Mouse (Mus musculus): Measurements from ENCODE around the gene Abca17. TPM values are rescaled to one million over a fixed set of nuclear protein-coding genes. Genes with fewer than 3 reads are reported as not detected.

The Abca17 gene
- polyA plus RNA-seq, 1 experiment from 2014 or later: not detected

DNA sequence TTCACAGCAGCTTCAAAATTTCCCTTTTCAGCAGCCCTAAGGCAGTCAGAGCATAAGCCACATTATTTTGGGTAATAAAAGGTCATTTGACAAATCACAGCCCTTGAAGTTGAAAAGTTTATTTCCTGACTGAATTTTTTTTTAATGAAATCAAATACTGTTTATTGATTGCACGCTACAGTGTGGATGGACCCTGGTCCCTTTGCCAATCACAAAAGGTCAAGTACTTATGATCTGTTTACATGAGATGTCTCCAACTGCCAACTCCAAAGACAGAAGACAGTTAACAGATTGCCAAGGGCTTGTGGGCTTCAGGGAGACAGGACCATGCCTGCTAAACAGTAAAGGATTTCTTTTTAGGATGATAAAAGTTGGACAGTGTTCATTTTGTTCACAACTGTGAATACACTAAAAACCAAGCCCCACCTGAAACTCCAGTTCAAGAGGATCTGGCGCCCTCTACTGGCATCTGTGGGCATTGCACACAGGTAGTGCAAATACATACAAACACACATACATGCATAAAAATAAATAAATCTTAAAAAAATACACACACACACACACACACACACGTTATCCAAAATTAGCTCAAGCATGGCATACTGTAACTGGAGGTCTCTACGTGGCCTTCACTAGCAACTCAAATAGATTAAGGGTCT lies 107.4 kb downstream of the Abca17 start:
- peaks cover 95% of the 10 kb centered on the region for H3K36me3 ChIP-seq (replicated peaks)
- H3K9ac ChIP-seq: no peak overlapping the region
- no peak for ATAC-seq (ENCODE audit: insufficient read depth)
- H3K4me3 ChIP-seq (replicated peaks): no peak overlapping the region
- H3K27ac ChIP-seq (replicated peaks): no peak overlapping the region
- 0 out of 2 replicates have a peak, but pooled peaks cover 3% of the 10 kb centered on the region for H3K9me3 ChIP-seq (replicated peaks)
- H3K4me1 ChIP-seq (replicated peaks): peaks cover 13% of the 10 kb centered on the region
- H3K27me3 ChIP-seq: no peaks in the 10 kb centered on the region
- no peak overlapping the region for H3K4me2 ChIP-seq
- 82% methylated on average over 4 of the region's 4 CpGs for WGBS (ENCODE audit: insufficient replicate concordance)

DNA sequence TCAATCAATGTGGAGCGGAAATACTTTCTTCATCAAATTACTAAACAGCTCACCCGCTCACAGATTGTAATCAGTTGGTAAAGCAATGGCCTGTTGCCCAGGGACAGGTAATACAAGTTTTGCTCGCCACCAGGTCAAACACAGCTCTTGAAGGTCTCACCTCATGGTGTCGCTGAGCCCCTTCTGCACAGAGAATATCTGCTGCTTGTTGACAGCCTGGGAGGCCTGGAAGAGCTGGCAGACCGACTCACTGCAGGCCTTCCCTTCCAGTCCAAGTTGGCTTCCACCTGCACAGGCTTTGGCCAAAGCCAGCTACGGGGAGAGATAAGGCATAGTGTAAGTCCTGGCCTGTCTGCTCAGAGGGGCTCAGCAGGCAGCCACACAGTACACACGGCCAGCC lies 113.9 kb downstream of the Abca17 start:
- H3K4me2 ChIP-seq: no peak overlapping the region
- no peaks in the 10 kb centered on the region for H3K9me3 ChIP-seq (replicated peaks)
- peaks cover 100% of the 10 kb centered on the region for H3K36me3 ChIP-seq (replicated peaks)
- H3K27me3 ChIP-seq: no peaks in the 10 kb centered on the region
- H3K27ac ChIP-seq (replicated peaks): no peak overlapping the region
- ATAC-seq (ENCODE audit: insufficient read depth): no peak
- no peaks in the 10 kb centered on the region for H3K4me1 ChIP-seq (replicated peaks)
- H3K9ac ChIP-seq: no peak overlapping the region
- H3K4me3 ChIP-seq (replicated peaks): no peak overlapping the region
- 93% methylated on average over 7 of the region's 7 CpGs for WGBS (ENCODE audit: insufficient replicate concordance)

DNA sequence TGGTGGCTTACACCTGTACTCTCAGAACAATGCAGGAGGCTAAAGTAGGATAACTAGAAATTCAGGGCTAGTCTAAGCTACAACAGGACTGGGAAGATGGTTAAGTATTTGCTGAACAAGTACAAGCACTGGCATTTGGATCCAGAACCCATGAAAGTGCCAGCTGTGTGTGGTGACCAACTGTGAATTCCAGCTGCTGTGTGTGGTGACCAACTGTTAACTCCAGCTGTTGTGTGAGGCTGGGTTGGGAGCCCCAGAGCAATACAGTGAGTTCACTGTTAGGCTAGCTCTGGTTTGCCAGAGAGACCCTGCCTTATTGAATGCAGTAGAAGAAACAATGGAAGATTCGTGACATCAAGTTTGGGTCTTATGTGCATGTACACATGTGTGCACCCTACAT lies 114.4 kb downstream of the Abca17 start:
- WGBS (ENCODE audit: insufficient replicate concordance): 96% methylated on average over 1 of the region's 1 CpGs
- H3K27ac ChIP-seq (replicated peaks): no peak overlapping the region
- no peak for ATAC-seq (ENCODE audit: insufficient read depth)
- H3K4me1 ChIP-seq (replicated peaks): no peaks in the 10 kb centered on the region
- no peaks in the 10 kb centered on the region for H3K27me3 ChIP-seq
- no peaks in the 10 kb centered on the region for H3K9me3 ChIP-seq (replicated peaks)
- H3K9ac ChIP-seq: no peak overlapping the region
- H3K4me2 ChIP-seq: no peak overlapping the region
- H3K4me3 ChIP-seq (replicated peaks): no peak overlapping the region
- peaks cover 100% of the 10 kb centered on the region for H3K36me3 ChIP-seq (replicated peaks)

DNA sequence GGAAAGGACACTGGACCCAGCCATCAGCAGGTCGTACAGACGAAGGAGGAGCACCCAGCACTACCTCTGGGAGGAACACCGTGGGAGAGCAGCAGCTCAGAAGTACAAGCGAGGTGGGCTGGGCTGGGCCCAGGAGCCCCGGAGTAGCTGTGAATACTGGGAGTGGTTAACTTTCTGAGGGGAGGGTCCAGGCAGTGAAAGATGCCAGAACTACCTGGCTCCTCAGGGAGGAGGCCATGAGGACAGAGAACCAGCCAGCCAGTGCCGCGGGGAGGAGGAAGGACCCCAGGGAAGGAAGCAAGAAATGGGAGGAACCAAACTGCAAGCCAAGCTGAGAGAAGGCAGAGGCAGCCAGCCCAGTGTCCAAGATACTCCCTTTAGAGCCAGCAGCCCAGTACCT lies 122.9 kb downstream of the Abca17 start:
- Histone ChIP-seq H3K4me3 (replicated peaks) (no peak overlapping the region), H3K9me3 (replicated peaks) (no peaks in the 10 kb centered on the region), H3K36me3 (replicated peaks) (peaks cover 100% of the 10 kb centered on the region), H3K9ac (no peak overlapping the region), H3K4me1 (replicated peaks) (peaks cover 52% of the 10 kb centered on the region), H3K27ac (replicated peaks) (peak overlapping the region; percentile 91), H3K4me2 (no peak overlapping the region), H3K27me3 (no peaks in the 10 kb centered on the region)
- WGBS (ENCODE audit: insufficient replicate concordance): 81% methylated on average over 7 of the region's 7 CpGs
- no peak for ATAC-seq (ENCODE audit: insufficient read depth)

DNA sequence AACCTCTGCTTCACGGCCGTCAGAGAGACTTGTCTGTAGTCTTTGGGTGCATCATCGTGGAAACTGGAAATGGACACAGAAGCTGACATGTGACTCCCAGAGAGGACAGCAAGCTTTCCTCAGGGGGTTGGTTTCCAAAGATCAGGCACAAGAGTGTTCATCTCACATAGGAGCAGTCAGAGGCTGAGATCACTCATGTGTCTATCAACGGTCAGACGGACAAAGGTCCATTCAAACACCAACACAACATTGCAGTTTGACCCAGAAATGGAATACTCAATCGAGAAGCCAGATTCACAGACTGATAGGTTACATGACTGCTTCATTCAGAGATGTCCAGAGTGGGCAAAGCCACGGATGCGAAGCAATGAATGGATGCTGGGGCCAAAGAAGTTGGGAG lies 124.1 kb downstream of the Abca17 start:
- Histone ChIP-seq H3K27me3 (no peaks in the 10 kb centered on the region), H3K4me2 (peak overlapping the region; percentile 47), H3K9me3 (replicated peaks) (no peaks in the 10 kb centered on the region), H3K36me3 (replicated peaks) (peaks cover 100% of the 10 kb centered on the region), H3K9ac (peak overlapping the region; percentile 33; the same call in 1 of the 2 replicates), H3K27ac (replicated peaks) (peak overlapping the region; percentile 91), H3K4me3 (replicated peaks) (peak overlapping the region; percentile 10), H3K4me1 (replicated peaks) (peaks cover 62% of the 10 kb centered on the region)
- ATAC-seq (ENCODE audit: insufficient read depth): no peak
- WGBS (ENCODE audit: insufficient replicate concordance): 83% methylated on average over 8 of the region's 8 CpGs

DNA sequence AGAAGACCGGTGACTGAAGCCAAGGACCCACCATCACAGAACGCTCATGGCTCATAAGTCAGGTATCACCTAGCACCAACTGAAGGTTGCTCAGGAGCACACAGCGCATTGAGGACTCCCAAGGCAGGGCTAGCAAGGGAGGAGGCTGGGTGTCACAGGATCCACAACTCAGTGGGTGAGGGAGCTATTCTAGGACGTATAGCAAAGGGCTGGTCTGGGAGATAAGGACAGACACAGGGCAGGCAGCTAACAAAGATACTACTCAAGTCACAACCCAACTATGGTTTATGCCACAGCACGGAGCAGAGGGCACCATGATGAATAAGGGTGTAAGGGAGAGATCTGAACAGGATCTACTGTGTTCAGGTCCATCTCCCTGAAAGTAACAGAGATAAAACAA lies 125.0 kb downstream of the Abca17 start:
- Histone ChIP-seq H3K9me3 (replicated peaks) (no peaks in the 10 kb centered on the region), H3K27ac (replicated peaks) (peak overlapping the region; percentile 91), H3K4me3 (replicated peaks) (peak overlapping the region; percentile 10; the same call in 1 of the 2 replicates), H3K36me3 (replicated peaks) (peaks cover 93% of the 10 kb centered on the region), H3K4me1 (replicated peaks) (peaks cover 70% of the 10 kb centered on the region), H3K4me2 (peak overlapping the region; percentile 47), H3K27me3 (no peaks in the 10 kb centered on the region), H3K9ac (peak overlapping the region; percentile 33)
- ATAC-seq (ENCODE audit: insufficient read depth): peak; percentile 90
- 32% methylated on average over 5 of the region's 5 CpGs for WGBS (ENCODE audit: insufficient replicate concordance)

DNA sequence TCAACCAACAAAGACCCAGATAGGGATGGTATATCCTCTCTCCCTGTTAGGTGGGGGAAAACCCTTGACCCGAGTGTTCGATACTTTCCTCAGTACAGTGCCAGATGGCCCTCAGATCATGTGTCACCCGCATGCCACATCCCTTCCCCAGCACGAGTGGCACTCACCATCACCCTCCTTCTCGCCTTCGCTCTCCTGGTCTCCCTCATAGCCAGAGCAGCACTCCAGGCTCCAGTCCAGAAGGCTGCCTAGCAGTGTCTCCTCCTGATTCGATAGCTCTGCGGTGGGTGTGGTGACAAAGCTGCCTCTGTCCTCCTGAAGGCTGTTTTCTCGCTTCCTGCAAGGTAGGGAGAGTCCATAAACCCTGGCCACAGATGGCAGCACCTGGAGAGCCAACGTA lies 126.1 kb downstream of the Abca17 start:
- 88% methylated on average over 10 of the region's 10 CpGs for WGBS (ENCODE audit: insufficient replicate concordance)
- H3K4me1 ChIP-seq (replicated peaks): peaks cover 78% of the 10 kb centered on the region
- peak overlapping the region; percentile 91 for H3K27ac ChIP-seq (replicated peaks)
- no peaks in the 10 kb centered on the region for H3K9me3 ChIP-seq (replicated peaks)
- no peaks in the 10 kb centered on the region for H3K27me3 ChIP-seq
- H3K36me3 ChIP-seq (replicated peaks): peaks cover 82% of the 10 kb centered on the region
- ATAC-seq (ENCODE audit: insufficient read depth): no peak
- no peak overlapping the region for H3K4me3 ChIP-seq (replicated peaks)
- no peak overlapping the region for H3K4me2 ChIP-seq
- H3K9ac ChIP-seq: no peak overlapping the region

DNA sequence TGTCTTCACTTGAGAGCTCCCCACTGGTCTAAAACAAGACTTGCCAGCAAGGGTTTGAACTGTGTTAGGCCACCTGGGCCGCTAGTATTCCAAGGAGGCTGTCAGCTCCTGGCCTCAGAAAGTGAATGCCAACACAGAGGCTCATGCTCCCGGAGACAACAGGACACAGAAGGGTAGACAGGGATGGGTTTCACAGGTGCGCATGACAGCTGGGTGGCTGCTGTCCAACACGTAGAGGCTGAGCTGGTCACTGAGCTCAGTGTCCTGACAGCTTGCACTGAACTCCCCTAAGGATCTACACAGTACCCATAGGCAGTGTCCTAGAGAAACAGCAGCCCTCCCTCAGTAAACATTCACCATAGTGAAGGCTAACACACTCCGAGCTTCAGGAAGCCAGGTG lies 127.4 kb downstream of the Abca17 start:
- 90% methylated on average over 5 of the region's 5 CpGs for WGBS (ENCODE audit: insufficient replicate concordance)
- Histone ChIP-seq H3K4me3 (replicated peaks) (no peak overlapping the region), H3K36me3 (replicated peaks) (peaks cover 79% of the 10 kb centered on the region), H3K4me2 (no peak overlapping the region), H3K4me1 (replicated peaks) (peaks cover 88% of the 10 kb centered on the region), H3K27ac (replicated peaks) (peak overlapping the region; percentile 90; the same call in 1 of the 2 replicates), H3K27me3 (no peaks in the 10 kb centered on the region), H3K9ac (no peak overlapping the region), H3K9me3 (replicated peaks) (no peaks in the 10 kb centered on the region)
- no peak for ATAC-seq (ENCODE audit: insufficient read depth)

DNA sequence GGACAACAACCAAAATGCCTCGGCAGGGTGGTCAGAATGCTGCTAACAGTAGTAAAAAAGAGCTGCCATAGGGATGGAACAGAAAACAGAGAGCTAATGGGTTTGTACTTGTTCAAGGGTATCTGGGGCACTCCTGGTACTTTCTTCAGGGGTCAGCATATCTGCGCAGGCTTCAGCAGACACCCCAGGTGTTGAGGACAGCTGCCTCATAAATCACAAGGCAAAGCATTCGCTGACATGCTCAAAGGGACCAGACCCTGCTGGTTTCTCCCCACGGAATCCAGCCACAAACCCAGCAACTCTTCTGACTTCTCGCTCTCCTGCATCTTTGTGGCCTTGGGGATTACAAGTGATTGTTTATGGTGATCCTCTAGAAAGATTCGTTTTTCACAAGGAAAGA lies 128.2 kb downstream of the Abca17 start:
- 81% methylated on average over 6 of the region's 6 CpGs for WGBS (ENCODE audit: insufficient replicate concordance)
- no peak overlapping the region for H3K9ac ChIP-seq
- H3K4me1 ChIP-seq (replicated peaks): peaks cover 88% of the 10 kb centered on the region
- H3K27me3 ChIP-seq: no peaks in the 10 kb centered on the region
- H3K27ac ChIP-seq (replicated peaks): peak overlapping the region; percentile 90
- H3K36me3 ChIP-seq (replicated peaks): peaks cover 79% of the 10 kb centered on the region
- ATAC-seq (ENCODE audit: insufficient read depth): no peak
- H3K4me3 ChIP-seq (replicated peaks): no peak overlapping the region
- no peak overlapping the region for H3K4me2 ChIP-seq
- no peaks in the 10 kb centered on the region for H3K9me3 ChIP-seq (replicated peaks)

DNA sequence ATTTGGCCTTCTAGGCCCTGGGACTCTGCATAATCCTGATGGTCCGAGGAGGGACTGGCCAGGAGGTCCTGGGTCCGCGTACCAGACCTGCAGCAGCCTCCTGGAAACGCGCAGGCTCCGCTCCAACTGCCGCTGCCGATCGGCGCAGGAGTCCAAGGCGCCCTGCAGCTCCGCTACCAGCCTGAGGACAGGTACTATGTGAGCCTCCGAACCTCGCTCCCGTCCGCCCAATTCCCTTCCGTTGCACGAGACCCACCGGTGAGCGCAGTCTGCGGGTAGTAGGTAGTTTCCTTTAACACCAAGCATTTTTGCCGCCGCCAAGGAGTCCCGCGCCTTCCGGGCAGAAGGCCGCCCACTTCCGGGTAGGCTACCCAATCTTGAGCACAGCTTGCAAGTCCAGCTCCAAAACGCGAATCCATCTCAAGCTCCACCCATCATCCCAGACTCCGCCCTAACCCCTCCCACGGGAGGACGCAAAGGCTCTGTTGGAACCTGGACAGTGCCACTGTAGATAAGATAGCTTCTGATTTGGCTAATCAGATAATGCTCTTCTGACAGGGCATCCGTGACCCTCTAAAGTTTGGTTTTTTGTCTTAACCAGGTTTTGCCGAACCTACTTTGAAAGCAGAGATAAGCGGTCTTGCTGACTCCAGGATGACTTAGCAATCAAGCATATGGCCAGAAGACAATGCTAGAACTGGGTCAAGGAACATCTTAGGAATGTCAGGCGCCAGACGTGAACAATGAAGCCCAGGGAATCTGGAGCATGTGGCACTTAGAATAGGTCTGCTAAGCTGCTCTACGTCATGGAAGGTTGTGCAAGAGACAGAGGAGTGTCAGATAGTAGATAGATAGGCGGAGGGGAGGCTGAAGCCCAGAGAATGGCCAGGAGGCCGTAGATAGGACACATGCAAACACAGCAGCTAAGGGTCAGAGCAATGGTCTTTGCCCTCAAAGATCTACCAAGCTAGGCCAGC lies 130.1 kb downstream of the Abca17 start, which contains the start of gene Tedc2:
Gene Tedc2 (minus strand): TSS at position 417 of the 977 bp plus-strand sequence.
- peak; percentile 86 for ATAC-seq (ENCODE audit: insufficient read depth)
- peak within 1 kb of the TSS; percentile 84 for H3K9ac ChIP-seq
- peak within 1 kb of the TSS; percentile 92 for H3K4me3 ChIP-seq (replicated peaks)
- 1% methylated on average over 41 of the region's 41 CpGs for whole genome bisulfite sequencing (ENCODE audit: insufficient replicate concordance)
- H3K4me1 ChIP-seq (replicated peaks): peaks cover 74% of the 10 kb centered on the region
- peaks cover 79% of the 10 kb centered on the region for H3K36me3 ChIP-seq (replicated peaks)
- peak within 1 kb of the TSS; percentile 89 for H3K4me2 ChIP-seq
- no peaks in the 10 kb centered on the region for H3K27me3 ChIP-seq
- H3K27ac ChIP-seq (replicated peaks): peak within 1 kb of the TSS; percentile 90
- no peaks in the 10 kb centered on the region for H3K9me3 ChIP-seq (replicated peaks)

DNA sequence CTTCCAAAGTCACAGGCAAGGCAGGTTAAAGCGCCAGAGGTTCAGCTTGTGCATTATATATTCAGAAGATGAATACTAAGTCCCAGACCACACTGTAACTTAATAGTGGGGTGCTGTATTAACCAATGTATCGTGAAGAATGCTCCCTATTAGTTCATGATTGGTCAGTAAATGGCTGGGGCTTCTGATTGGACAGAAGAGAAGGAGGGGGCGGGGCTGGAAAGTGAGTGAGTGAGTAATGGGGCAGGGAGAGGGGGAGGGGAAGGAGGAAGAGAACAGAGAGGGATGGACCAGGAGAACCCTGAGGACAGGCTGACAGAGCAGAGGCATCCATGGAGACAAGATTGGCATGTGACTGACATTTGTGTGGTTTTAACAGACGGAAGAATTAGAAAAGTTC lies 134.0 kb downstream of the Abca17 start:
- Histone ChIP-seq H3K27ac (replicated peaks) (no peak overlapping the region), H3K9ac (no peak overlapping the region), H3K4me3 (replicated peaks) (no peak overlapping the region), H3K9me3 (replicated peaks) (no peaks in the 10 kb centered on the region), H3K4me2 (no peak overlapping the region), H3K36me3 (replicated peaks) (peaks cover 53% of the 10 kb centered on the region), H3K4me1 (replicated peaks) (peaks cover 60% of the 10 kb centered on the region), H3K27me3 (peaks cover 14% of the 10 kb centered on the region)
- no peak for ATAC-seq (ENCODE audit: insufficient read depth)
- WGBS (ENCODE audit: insufficient replicate concordance): 78% methylated on average over 4 of the region's 4 CpGs

Measured in liver, embryonic 15.5 days (tissue).